Mouse (Mus musculus) mammary gland, adult 2 months (tissue): Measurements from ENCODE around the gene Slc6a5. TPM values are rescaled to one million over a fixed set of nuclear protein-coding genes. Genes with fewer than 3 reads are reported as not detected.

Experiments used
- polyA plus RNA-seq: library from polyadenylated mRNA; depleted of rRNA; stranded (reverse); fragments of >200 nt; gene quantifications from 2 replicates; pipeline ENCODE4 v1.2.3, GENCODE M21; 2012; ENCODE audit warnings: low replicate concordance; rRNA removed

The Slc6a5 gene
- polyA plus RNA-seq = not detected in 2 replicates

GRCm38 (mm10) chr7:49909850-49910249 is at the start of gene Slc6a5:
TSS of gene Slc6a5 (plus strand) at chr7:49910146.

GRCm38 (mm10) chr7:49974841-49975440 is 65.0 kb downstream of the Slc6a5 start, which contains the start of gene Nell1:
TSS of gene Nell1 (plus strand) at chr7:49974864.

Other genes with a start within 250 kb of the Slc6a5 start
- gene Htatip2, start 151.0 kb upstream of the Slc6a5 start, polyA plus RNA-seq = 9.0 and 13.7 TPM in 2 replicates
- gene Prmt3, start 131.8 kb upstream of the Slc6a5 start, polyA plus RNA-seq = 17.0 and 61.6 TPM in 2 replicates
- gene Nell1, start 64.7 kb downstream of the Slc6a5 start, polyA plus RNA-seq = not detected in 2 replicates